Mouse (Mus musculus) CD8-positive naive resting alpha-beta T cell, adult 2 months (primary cell): ENCODE results near the gene Tmem243.

Source experiments
- DNase-seq, 2 experiments: peaks; one replicate each; pipeline ENCODE4 v3.0.0; 2022; ENCODE audit warnings: low read depth in 2 of 2, low spot score in 2 of 2

Gene Tmem243

DNA sequence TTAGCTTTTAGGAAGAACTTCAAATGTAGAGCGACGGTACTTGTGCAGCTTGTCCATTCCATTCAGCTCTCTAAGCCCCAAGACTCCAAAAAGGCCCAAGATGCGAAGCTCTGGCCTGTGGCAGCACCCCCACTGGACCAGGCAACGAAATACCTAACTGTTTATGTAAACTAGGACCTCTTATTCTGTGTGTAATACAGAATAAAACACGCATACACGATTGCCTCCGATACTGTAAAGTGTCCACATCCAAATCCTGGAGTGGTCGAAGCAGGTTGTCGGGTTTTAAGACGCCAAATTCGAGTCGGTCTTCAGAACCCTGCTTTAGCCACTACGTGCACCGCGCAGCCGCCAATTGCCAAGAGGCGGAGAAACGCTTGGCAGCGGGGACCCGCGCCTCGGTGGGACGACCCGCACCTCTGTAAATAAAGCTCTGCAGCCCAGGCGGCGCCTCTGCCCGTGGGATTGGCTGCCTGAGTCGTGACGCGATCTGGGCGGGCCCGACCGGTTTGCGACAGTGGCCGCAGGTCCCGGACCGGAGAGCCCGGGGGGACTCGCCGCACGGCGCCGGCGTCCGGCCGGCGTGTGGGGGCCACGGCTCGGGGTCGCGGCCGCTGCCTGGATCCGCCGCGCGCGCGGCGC is at the start of gene Tmem243:
Gene Tmem243, plus strand, starts transcription at position 462 of the 642 bp plus-strand sequence.
- DNase-seq = peak; percentile 69 to 77

DNA sequence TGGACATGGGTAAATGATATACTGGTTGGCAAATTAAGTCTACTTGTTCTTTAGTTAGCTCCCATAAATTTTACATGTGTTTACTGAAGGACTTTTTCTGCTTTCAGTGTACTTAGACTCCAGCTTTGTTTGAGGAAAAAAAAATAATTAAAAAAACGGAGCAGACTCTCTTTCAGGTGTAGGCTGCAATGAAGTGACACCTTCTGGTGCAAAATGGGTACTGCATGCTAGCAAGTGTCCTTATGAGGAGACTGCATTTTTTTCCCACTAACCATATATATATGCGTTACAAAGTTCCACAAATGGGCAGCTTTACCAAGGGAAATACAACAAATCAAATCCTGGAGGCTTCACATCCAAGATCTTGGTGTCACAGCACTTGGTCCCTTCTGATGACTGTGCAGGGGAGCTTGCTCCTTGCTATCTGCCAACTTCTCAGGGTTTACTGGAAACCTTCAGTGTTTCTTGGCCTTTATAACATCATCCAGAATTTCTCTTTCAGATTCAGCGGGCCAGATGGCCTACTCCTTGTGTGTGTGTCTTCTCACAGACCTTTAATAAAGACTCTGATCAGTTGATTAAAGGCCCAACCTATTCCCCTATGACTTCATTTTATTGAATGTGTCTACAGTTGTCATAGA is 44.3 kb upstream of the Tmem243 start:
- DNase-seq = peak; percentile 41 to 67

DNA sequence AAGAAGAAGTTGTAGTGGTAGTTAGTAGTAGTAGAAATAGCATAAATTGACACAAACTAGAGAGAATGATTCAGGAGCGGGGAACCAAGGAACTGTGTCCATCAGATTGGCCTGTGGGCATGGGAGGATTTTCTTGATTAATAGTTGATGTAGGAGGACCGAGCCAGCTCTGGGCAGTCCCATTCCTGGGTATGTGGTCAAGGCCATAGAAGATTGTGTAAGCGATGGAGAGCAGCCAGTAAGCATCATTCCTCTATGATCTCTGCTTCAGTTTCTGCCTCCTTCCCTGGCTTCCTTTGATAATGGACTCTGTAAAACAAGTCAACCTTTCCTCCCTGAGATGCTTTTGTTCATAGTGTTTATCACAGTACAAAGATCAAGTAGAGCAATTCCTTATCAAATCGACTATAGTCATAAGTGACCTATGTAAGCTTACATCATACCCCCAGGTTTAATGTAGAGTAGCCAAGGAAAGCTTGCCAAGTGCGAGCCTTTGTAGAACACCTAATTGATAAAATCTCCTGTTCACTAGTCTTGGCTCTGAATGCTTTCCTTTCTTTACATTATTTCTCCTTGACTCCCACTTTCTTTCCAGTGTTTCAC is 43.1 kb upstream of the Tmem243 start:
- no peak for DNase-seq

DNA sequence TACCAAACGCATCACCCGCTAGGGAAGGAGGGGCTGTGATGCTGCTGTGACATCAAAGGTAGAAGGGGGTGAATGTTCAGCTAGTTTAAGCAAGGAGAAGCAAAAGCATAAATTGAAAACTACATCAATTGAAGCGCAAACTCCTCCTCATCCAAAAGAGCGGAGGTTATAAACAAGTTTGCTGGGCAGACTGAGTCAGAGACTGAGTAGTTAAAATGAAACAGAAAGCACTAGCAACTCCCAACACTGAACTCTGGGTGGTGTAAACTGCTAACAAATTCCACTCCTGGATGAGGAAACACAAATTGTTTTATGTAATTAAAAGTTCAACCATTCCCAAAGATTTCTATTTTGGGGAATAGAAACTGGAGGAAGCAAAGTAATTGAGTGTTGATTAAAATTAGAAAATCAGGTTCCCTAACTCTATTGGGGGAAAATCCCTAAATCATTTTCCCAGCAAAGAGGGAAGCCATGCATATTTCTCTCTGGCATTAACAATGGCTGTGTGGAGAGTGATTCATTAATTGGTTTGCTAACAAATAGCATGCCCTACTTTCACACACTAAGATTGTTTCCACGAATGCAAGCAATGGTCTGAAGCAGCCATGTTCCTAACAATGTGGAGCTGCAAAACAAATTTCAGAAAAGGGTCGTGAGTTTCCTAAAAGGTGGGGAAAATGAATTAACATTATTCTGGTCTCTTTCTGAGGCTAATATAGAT is 41.0 kb upstream of the Tmem243 start:
- DNase-seq = no peak

DNA sequence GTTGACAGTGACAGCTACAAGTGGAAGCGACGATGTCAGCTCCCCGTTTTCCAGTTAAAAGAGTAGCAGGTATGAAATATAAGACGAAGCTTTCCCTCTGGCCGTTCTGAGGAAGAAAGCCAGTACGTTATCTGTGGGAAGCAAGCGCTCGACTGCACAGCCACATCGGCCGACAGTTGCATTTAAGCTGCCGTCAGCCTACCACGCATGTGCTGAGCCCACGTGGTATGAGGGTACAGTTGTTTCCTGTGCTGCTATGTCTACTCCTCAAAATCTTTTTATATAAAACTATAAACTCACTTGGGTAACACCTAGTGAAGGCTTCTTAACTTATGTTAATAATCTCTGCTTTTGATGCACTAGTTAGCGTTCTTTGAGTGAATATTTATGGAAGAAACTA is 40.2 kb upstream of the Tmem243 start:
- DNase-seq = no peak

DNA sequence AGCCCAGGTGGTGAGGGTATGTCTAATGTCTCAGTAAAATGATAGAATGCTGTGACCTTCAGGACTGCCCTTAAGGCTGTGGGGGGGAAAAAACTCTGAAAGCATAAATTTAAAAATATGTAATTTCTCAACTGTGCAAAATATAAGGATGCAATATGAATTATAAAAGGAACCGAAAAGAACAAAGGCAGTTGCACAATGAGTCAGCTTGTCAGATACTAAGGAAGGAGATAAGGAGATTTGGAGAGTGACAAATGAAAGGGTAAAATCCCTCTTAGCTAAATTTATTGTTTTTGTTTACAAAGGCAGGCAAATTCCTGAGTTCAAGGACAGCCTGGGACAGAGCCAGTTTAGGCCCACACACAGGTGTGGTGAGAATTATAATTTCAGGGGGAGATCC is 36.3 kb upstream of the Tmem243 start:
- no peak for DNase-seq

DNA sequence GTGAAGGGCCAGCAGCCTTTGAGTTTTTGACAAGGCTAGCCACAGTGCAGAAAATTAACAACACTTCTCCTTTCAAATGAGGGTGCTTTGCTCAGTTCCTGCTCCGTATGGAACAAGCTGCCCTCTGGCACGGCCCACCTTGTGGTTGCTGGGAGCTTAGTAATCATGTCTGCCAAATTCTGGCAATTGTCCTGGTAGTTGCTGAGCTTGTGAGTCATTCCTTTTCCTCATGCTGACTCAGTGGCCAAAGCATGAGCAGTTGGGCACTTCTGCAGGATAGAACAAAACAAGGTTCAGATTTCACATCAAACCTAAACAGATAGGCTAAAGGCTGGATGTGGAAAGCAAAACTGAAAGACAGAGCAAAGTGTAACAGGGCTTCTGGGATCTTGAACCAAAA is 31.6 kb upstream of the Tmem243 start:
- no peak for DNase-seq

DNA sequence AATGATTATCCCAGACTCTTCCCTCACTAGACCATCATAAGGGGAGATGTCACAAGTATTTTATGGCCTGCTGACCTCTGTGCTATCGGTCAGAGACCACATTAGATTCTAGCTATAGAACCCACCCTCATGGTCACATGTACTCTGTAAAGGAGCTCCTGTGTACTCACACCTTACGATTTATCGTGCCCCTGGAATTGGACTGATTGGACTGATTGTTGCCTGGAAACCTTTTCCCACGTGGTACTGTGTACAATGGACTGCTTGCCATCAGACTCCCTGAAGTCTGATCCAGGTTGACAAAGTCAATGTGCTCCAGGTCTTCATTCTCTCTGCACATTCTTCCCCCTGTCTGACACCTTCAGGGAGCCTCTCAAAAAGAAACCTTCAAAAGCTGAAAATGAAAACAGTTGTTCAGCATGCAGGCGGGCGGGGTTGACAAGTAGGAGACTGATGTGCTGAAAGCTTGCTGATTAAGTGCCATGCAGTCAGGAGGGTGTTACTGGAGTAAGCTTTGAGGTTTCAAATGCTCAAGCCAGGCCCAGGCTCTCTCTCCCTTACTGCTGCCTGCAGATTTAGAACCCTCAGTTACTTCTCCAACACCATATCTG is 30.8 kb upstream of the Tmem243 start:
- DNase-seq = no peak

DNA sequence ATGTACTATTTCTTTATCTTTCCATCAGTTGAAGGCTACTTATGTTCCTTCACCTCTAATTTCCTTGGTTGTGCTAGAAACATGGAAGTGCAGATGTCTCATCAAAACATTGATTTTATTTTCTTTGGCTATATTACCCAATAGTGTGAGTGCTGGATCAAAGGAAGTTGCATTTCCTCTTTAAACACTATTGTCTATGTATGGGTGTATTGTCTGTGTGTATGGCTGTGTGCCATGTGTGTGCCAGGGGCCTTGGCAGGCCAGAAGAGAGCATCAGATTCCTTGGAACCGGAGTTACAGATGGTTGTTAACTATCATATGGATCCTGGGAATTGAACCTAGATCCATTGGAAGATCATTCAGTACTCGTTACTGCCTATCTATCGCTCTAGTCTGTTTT is 29.1 kb upstream of the Tmem243 start:
- no peak for DNase-seq

DNA sequence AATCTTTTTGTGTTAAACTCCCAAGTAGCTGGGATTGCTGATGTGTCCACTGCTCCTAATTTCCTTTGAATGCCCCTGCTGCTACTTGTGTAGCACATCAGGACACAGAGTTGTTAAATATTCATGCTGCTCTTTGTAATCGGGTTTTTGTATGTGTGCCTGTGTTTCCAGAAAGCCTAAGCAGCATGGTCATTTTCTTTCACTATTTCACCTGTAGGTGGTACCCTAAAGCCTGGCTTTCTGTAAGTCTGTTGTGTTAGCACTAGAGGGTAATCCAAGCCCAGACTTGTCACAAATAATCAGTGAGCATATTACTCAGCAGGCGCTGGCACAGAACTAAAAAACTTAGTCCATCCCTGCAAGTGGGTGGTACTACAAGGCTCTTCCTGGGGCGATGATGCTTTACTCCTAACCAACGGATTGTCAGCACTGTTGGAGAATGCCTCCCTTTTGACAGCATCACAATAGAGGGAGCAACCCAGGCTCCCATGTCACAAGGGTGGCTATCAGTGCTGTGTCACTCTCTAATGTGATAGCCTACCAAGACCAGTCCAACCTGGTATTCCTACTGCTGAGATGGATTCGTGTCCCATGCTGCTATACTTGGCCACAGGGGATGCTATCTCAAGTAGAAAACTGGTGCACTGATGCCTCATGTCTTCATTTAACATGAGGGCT is 27.2 kb upstream of the Tmem243 start:
- DNase-seq = peak; percentile 19 to 51

DNA sequence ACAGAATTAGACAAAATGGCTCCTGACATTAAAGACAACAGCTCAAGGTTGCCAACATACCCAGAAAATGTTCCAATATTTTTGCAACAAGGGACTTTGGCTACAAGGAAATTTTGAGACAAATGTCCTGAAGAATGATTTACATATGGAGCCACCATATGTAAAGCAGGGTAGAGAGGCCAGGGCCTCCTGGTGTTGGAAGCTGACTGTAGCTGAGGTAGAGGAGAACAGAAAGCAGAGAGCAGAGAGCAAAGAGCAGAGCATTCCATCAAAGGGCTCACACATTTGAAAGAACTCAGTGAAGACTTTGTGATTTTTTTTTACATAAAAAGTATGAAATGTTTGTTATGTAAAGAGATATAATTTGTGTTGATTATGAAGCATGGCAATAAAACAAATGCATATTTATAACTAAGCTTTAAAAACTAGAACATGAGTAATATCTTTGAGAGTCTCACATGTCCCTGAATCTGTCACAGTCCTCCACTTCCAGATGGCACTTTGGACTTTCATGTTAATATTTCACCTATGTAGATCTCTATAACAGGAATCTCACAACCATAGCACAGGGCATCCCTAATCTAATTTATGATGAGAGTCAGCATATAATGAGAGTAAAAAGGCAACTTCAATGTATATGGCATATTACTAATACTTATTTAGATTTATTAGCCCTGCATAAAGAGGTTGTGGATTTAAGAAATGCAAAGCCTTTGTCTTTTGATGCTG is 20.5 kb upstream of the Tmem243 start:
- no peak for DNase-seq

DNA sequence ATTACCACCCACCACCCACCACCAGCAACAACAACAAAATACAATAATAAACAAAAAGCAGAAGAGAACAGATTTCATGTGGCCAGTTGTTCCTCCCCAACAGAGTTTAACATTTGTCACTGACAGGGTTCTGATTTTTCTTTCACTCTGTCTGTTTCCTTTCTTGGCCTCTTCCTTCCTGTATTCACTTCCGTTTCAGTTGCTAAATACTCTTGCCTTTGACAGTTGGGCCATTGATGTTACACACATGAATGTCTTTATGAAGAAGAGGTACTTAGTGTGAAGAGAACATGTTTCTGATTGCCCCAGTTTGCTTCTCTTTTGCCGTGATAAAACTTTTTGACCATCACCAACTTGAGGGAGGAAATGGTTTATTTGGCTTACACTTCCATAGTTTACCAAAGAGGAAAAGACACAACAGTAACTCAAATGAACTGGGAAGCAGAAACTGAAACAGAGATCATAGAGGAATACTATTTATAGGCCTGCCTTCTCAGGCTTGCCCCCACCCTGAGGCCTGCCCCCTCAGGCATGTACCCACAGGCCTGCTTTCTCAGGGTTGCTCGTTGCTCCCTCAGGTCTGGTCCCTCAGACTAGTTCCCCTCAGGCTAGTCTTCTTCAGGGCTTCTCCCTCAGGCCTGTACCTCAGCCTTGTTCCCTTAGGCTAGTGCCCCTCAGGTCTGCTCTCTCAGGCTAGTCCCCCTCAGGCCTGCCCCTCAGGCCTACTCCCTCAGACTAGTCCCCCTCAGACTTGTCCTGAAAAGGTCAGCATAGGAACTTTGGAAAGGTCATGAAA is 13.3 kb upstream of the Tmem243 start:
- DNase-seq = no peak

DNA sequence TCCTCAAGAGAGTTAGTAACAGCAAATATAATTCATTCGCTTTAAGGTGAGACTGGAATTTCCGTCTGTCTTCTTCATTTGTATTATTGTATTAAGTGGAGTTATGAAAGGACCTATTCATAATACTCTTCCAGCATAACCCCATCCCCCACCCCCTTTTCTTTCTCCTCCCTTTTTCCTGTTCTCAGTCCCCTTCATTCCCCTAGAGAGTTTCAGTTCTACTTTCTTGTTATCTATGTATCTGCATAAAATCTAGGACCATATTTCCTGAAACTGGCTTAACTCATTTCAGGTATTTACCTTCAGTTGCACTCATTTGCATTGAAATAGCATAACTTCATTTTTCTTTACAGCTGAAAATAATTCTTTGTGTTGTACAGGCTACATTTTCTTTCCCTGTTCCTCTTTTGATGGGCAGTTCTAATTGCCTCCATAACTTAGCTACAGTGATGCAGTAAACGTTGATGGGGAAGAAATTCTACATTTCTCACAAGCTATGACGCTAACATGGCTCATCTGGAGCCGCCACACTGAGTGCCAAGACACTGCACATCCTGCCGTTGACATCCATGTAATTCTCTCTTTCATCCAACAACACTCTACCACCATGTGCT is 9.9 kb upstream of the Tmem243 start:
- DNase-seq = no peak

DNA sequence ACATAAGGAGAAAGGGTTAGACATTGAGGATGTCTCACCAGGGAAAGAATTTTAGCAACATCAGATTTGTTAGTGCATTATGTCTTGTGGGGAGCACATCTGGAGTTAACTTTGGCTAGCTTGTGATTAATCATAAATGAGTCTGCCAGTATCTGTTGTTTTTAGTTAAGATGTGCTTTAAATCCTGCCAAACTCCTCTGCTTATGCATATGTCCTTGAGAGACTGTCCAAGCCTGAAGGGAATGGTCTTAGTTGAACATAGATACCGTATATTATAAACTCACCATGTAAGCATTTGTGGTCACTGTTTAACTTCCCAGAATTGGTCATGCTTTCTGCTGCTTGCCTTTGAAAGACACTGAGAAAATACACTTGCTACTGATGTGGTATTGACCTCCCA is 7.8 kb upstream of the Tmem243 start:
- no peak for DNase-seq

DNA sequence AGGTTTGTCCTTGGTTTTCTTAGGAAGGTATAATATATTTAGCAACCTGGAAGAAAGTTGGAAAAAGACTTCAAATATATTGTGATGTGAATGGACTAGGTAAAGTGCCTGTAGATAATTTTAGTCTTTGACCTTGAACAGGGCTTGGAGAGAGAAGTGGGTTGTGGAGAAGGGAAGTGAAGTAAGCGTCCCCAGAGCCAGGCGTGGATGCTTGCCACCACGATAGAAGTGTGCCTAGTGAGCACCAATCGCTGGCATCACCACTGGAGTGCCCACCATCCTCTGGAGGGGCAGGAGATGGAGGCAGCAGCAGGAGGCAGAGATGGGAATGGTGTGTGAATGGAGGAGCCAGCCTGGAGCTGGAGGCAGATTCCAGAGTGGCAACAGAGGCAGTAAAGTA is 7.0 kb upstream of the Tmem243 start:
- DNase-seq = no peak

DNA sequence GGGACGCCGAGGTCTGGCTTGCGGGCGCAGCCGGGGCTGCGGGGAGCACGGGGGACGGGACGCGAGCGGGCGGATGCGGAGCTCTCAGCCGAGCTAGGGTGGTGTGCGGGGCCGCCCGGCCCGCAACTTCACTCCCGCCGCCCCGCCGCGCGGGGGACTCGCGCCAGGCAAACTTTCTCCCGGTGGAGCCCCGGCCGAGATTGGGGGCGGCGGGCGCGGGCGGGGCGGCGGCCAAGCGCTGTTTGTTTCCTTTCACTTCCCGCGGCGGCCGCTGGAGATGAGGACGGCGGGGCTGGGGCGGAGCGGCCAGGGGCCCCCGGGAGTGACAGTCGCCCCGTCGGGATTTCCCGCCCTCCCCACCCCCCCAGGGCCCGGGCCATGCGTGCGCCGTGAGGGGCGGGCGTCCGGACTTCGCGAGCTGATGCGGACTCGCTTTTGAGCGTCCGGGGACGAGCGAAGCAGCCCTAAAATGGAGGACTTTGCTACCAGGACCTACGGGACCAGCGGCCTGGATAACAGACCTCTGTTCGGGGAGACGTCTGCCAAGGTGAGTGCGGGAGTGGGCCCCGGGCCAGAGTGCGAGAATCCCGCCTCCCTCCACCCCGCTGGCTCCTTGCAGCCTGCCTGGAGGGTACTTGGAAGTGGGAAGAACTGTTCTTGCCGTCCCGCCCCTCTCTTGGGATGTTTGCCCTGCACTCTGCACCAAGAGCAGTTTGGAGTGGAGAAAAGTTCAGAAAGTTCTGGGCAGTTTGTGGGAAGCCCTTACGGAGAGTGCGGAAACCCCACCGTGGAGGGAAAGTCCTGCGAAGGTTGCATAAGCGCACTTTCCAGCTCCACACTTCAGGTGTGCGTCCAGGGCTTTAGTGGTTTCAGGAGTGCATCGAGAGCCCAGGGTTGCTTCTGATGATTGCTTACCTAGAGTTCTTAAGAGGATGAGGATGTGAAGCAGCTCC is 657 bp downstream of the Tmem243 start:
- no peak for DNase-seq

DNA sequence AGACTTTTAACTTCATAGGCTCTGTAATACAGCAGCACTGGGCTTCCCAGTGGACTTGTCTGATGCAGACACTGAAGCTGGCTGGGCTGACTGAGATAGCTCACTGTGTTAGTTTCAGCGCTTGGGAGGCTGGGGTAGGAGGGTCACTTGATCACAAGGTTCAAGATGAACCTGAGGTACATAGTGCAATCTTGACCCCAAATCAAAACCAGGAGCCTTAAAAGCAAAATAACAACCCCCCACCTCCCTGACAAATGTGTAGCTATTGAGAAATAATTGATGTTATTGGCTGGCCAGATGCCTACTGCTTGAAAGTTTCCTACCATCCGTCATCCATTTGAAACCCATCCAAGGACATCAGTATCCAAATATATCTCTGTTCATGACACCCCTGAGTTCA is 2.2 kb downstream of the Tmem243 start:
- DNase-seq = no peak

DNA sequence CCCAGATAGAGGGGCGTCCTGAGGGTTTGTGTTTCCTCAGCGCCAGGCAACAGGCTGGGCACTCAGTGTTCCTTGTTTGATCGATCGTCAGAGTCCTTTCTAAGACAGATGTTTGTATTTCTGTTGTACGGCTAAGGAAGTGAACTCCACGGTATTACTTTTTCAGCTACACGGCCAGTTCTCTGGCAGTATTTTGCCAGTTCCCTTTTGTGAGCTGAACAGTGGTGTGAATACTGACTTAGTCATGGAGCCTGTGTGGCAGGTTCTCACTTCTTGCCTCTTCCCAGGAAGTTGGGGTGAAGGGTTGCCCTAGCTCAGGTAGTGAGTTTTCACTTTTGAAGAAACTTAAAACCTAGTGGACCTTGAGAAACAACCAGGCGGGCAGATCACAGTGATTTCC is 3.5 kb downstream of the Tmem243 start:
- DNase-seq = no peak
